Mouse (Mus musculus) testis, adult 2 months (tissue): ENCODE measurements at regions not wholly inside any gene's neighbourhood (a gene's known extent, or its start where the extent isn't known, plus 50 kb on each side); places are given as distances from the start of the nearest gene placed in this dataset.

Experiments
- CTCF ChIP-seq: fragments of 200-500 bp; IDR thresholded peaks from 2 replicates; pipeline ENCODE4 v1.5.1; 2012; ENCODE audit warnings: low read depth, mild to moderate bottlenecking, inconsistent platforms, low read length, moderate library complexity; ENCODE audit not compliant: control insufficient read depth, insufficient read depth, insufficient replicate concordance
- POLR2A ChIP-seq: fragments of 200-500 bp; IDR thresholded peaks from 2 replicates; pipeline ENCODE4 v1.6.1; 2012; ENCODE audit warnings: low read depth, mild to moderate bottlenecking, inconsistent platforms, low read length, moderate library complexity; ENCODE audit not compliant: control insufficient read depth

DNA sequence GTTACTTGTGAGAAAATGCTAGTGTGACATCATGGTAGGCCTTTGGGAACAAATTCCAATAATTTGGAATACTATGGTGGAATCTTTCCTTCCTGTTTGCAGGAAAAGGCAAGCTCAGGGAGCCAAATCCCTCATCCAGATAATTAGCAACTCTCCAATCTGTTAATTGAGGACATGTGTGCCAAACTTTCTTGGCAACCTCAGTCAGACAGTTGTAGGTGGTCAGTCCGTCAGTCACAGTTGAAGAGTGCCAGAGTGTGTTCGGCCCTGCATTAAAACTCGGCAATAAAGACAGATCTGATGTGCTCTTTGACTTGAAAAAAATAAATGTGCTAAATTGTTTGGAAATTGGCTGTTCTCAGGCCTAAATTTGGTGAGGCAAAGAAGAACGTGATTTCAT is 83.1 kb upstream of the Cypt12 start:
- no peak for TF ChIP-seq CTCF
- no peak for TF ChIP-seq POLR2A
